Mouse (Mus musculus) G1E (cell line): ENCODE results near the gene Gfod1. TPM values are rescaled to one million over a fixed set of nuclear protein-coding genes. Genes with fewer than 3 reads are reported as not detected.

Source experiments
- ATAC-seq: 2 replicates; pipeline ENCODE4 v1.8.0; 2016; ENCODE audit warnings: mild to moderate bottlenecking; ENCODE audit not compliant: insufficient number of reproducible peaks, poor library complexity, low FRiP score, severe bottlenecking; ENCODE audit errors: extremely low read depth
- DNase-seq: peaks from one replicate; pipeline ENCODE4 v3.0.0; 2012; ENCODE audit warnings: low spot score
- H3K27me3 ChIP-seq: 2 replicates; pipeline ENCODE4 v1.6.1; 2012; ENCODE audit warnings: mild to moderate bottlenecking, low read length, inconsistent platforms; ENCODE audit not compliant: insufficient read depth
- H3K36me3 ChIP-seq: replicated peaks from 2 replicates; pipeline ENCODE3; 2012; ENCODE audit warnings: mild to moderate bottlenecking, inconsistent platforms
- H3K4me1 ChIP-seq: 2 replicates; pipeline ENCODE4 v1.6.1; 2012; ENCODE audit warnings: low read depth, low read length, inconsistent platforms, mixed read lengths; ENCODE audit not compliant: insufficient read depth
- H3K4me3 ChIP-seq: 2 replicates; pipeline ENCODE4 v1.5.1; 2012; ENCODE audit warnings: low read depth, mild to moderate bottlenecking, inconsistent platforms, low read length, moderate library complexity, mixed read lengths
- H3K9me3 ChIP-seq: replicated peaks from 2 replicates; pipeline ENCODE4 v1.6.1; 2012; ENCODE audit warnings: inconsistent platforms
- CTCF ChIP-seq: IDR thresholded peaks from 2 replicates; pipeline ENCODE4 v1.5.1; 2012; ENCODE audit warnings: low read depth, low read length, inconsistent platforms, mixed read lengths
- GATA1 ChIP-seq: IDR thresholded peaks from 2 replicates; pipeline ENCODE4 v1.6.1; 2012; ENCODE audit warnings: borderline replicate concordance, low read length, inconsistent platforms, mixed read lengths
- GATA2 ChIP-seq: IDR thresholded peaks from 2 replicates; pipeline ENCODE4 v1.6.1; 2012; ENCODE audit warnings: low read depth, low read length, inconsistent platforms, borderline replicate concordance
- POLR2AphosphoS5 ChIP-seq: IDR thresholded peaks from 2 replicates; pipeline ENCODE4 v1.6.1; 2012; ENCODE audit warnings: low read depth, low read length, inconsistent platforms; ENCODE audit not compliant: insufficient replicate concordance
- TAL1 ChIP-seq: conservative IDR thresholded peaks from 2 replicates; pipeline ENCODE4 v1.6.1; 2012; ENCODE audit warnings: low read depth, low read length, inconsistent platforms, mixed read lengths
- polyA plus RNA-seq: library from polyadenylated mRNA; stranded (reverse); fragments of >175 nt; gene quantifications from 2 replicates; pipeline ENCODE4 v1.2.3, GENCODE M21; 2012
- total RNA-seq, 2 experiments: library from RNA; stranded (forward) in 1 of 2; stranded (reverse) in 1 of 2; fragments of 200-1000 nt in 1 of 2; fragments of >200 nt in 1 of 2; fragmentation: Nextera tagmentation in 1 of 2; gene quantifications; 2 replicates each; pipeline ENCODE4 v1.2.3; 2014 to 2017

Gene Gfod1
- total and polyA plus RNA-seq, 3 experiments = 0.22 to 1.1 (median 0.49) TPM

DNA sequence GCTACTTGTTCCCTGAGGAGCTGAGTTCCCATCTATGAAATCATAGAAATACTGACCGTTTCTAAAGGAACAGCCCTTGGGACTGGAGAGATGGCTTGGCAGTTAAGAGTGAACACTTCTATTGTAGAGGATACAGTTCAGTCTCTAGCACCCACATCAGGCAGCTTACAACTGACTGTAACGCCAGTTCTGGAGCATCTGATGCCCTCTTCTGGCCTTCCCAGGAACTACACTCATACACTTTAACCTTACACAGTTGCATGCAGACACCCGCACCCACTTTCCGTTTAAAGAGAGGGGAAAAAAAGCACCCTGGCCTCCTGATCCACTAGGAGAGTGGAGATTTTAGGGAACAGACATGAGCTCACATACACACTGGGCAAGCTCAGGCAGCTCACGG, 78.8 kb downstream of the Gfod1 start:
- no peaks in the 10 kb centered on the region for H3K36me3 ChIP-seq
- no peak for TF ChIP-seq GATA1
- no peak overlapping the region for H3K4me3 ChIP-seq
- peaks cover 43% of the 10 kb centered on the region for H3K4me1 ChIP-seq
- H3K9me3 ChIP-seq = peaks cover 8% of the 10 kb centered on the region
- peaks cover 16% of the 10 kb centered on the region; the same call in 1 of the 2 replicates for H3K27me3 ChIP-seq
- ATAC-seq (no peak), DNase-seq (no peak)

DNA sequence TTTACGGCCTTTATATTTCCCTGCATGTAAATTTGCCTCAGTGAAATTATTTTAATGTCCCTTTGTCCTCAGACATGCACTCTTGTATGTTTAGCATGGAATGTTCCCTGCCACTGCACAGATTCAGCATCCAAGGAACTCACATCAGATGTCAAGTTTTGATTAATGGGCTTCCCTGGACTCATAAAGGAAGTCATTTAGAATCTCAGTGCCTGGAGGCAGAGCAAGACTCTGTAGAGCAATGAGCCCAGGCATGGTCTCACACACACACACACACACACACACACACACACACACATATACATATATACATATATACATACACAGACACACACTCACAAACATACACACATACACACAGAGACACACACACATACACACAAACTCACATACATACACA, 81.9 kb downstream of the Gfod1 start:
- DNase-seq (no peak), ATAC-seq (no peak)
- Histone ChIP-seq H3K9me3 (peaks cover 8% of the 10 kb centered on the region), H3K27me3 (peaks cover 18% of the 10 kb centered on the region), H3K4me1 (peaks cover 50% of the 10 kb centered on the region), H3K4me3 (no peak overlapping the region), H3K36me3 (no peaks in the 10 kb centered on the region)
- TF ChIP-seq TAL1 = no peak
- no peak for TF ChIP-seq CTCF
- no peak for TF ChIP-seq POLR2AphosphoS5
- TF ChIP-seq GATA1 = no peak

DNA sequence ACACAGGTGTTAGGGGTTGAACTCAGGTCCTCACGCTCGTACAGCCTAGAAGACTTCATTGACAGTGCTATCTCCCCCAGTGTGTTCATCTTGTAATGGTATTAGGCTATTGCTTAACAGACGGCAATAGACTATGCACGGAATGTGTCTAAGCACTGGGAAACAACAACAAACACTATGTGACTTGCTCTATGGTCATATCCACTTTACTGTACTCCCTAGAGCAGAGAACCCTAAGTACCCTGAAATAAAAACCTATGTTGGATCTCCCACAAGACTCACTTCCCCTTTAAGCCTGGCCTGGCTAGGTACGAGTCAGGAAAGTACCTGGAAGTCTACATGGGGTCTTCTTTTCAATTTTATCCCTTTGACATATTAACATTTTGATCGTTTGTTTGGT, 82.7 kb downstream of the Gfod1 start:
- DNase-seq (no peak), ATAC-seq (no peak)
- TF ChIP-seq CTCF = no peak
- no peak for TF ChIP-seq TAL1
- TF ChIP-seq GATA1 = no peak
- TF ChIP-seq GATA2 = no peak
- TF ChIP-seq POLR2AphosphoS5 = no peak
- Histone ChIP-seq H3K27me3 (peaks cover 19% of the 10 kb centered on the region), H3K9me3 (peaks cover 8% of the 10 kb centered on the region), H3K4me1 (peaks cover 57% of the 10 kb centered on the region), H3K4me3 (no peak overlapping the region), H3K36me3 (no peaks in the 10 kb centered on the region)

DNA sequence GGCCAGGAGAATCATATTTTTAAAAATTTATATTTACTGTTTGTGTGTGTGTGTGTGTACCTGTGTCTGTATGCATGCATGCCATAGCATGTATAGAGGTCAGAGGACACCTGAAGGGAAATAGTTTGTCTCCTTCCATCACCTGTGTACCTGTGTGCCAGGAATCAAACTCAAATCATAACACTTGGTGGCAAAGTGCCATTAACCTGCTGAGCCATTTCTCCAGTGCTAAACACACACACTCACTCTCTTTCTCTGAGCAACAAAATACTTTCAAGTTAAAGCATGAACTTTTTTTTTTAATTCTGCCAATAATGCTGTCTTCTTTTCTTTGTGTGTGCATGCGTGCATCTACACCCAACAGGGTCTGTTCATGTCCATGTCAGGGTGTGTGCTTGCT, 83.3 kb downstream of the Gfod1 start:
- Histone ChIP-seq H3K4me1 (peaks cover 57% of the 10 kb centered on the region), H3K4me3 (no peak overlapping the region), H3K9me3 (peaks cover 8% of the 10 kb centered on the region), H3K36me3 (no peaks in the 10 kb centered on the region), H3K27me3 (peaks cover 18% of the 10 kb centered on the region)
- TF ChIP-seq TAL1 = no peak
- TF ChIP-seq GATA1 = no peak
- no peak for TF ChIP-seq GATA2
- TF ChIP-seq POLR2AphosphoS5 = no peak
- TF ChIP-seq CTCF = no peak
- ATAC-seq = no peak
- DNase-seq = no peak

DNA sequence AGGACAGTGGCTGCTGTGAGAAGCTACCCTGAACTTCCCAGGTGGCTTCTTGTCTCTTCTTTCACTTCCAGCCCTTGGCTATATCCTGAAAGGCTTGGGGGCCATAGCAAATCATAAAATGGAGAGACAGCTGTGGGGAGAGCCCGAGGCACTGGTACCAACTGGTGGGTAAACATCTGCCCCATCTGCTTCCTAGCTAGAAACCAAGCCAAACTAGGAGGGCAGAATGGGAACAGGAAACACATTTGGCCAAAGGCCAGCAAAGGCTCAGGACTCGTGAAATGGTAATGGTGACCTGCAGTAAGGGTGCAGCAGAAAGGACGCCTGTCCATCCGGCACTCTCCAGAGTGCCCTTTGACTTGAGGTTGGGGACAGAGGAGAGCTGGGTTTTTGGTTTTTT, 85.2 kb downstream of the Gfod1 start:
- Histone ChIP-seq H3K9me3 (no peaks in the 10 kb centered on the region), H3K4me1 (peaks cover 66% of the 10 kb centered on the region), H3K27me3 (peaks cover 18% of the 10 kb centered on the region), H3K4me3 (no peak overlapping the region), H3K36me3 (no peaks in the 10 kb centered on the region)
- no peak for ATAC-seq
- TF ChIP-seq GATA2 (no peak), CTCF (no peak), GATA1 (no peak), POLR2AphosphoS5 (no peak), TAL1 (no peak)
- DNase-seq = no peak

DNA sequence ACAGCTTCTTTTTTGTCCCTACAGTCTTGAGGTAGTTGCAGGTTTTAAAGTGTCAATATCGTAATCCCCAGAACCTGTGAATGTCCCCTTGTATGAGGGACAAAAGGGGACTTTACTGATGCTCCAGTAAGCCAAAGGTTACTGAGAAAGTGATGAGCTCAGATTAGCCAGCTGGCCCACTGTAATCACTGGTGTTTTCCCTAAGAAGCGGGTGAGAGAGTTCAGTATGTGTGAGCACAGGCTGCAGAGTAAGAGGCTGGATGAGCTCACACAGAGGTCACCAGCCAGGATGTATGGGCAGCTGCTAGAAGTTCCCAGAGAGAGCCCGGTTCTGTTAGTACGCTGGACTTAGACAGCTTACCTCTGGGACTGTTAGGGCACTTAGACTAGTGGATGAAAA, 85.7 kb downstream of the Gfod1 start:
- Histone ChIP-seq H3K4me1 (peaks cover 66% of the 10 kb centered on the region), H3K36me3 (no peaks in the 10 kb centered on the region), H3K9me3 (no peaks in the 10 kb centered on the region), H3K4me3 (no peak overlapping the region), H3K27me3 (peaks cover 20% of the 10 kb centered on the region)
- DNase-seq = no peak
- ATAC-seq = no peak
- no peak for TF ChIP-seq GATA2
- no peak for TF ChIP-seq GATA1
- TF ChIP-seq CTCF = no peak
- no peak for TF ChIP-seq TAL1
- TF ChIP-seq POLR2AphosphoS5 = no peak

DNA sequence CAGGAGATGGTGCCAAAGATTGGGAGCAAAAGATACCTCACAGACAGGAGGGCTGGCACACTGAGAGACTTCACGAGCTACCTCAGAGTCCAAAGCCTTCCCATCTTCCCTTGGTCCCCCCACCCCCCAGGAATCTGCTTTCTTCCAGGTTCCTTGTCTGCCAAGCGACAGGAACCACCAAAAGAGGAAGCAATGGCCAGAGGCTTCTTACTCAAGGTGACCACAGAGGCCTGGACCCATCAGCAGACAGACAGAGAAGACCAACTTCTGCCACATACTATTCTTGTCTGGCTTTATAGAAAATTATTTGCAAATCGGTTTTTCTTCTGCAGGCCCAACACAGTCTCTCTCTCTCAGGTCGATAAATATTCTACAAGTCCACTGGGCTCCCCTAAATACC, 86.3 kb downstream of the Gfod1 start:
- Histone ChIP-seq H3K9me3 (no peaks in the 10 kb centered on the region), H3K27me3 (peaks cover 23% of the 10 kb centered on the region), H3K36me3 (no peaks in the 10 kb centered on the region), H3K4me3 (no peak overlapping the region), H3K4me1 (peaks cover 68% of the 10 kb centered on the region)
- no peak for TF ChIP-seq POLR2AphosphoS5
- TF ChIP-seq GATA2 = no peak
- no peak for TF ChIP-seq GATA1
- TF ChIP-seq TAL1 = no peak
- TF ChIP-seq CTCF = no peak
- ATAC-seq (no peak), DNase-seq (no peak)
